Mouse (Mus musculus): ENCODE results near the gene Lrp2bp.

Lrp2bp gene

DNA sequence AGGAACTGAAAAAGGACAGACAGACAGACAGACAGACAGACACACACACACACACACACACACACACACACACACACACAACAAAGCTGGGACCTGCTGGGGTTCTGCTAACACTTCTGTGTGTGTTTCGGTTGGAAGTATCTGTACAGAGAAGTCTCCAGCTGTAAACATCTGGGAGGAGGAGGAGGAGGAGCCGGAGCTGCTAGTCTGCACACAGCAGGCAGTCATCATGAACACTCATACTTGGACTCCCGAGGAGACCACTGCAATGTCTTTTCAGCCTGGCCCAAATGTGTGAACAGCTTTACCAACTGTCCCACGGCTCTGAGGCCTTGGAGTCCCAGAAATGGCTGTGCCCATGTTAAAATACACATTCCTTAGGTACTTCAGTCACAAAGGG is 25.3 kb downstream of the Lrp2bp start:
- DNase-seq (ENCODE audit: low read depth, low spot score), result no peak

GRCm38 (mm10) chr8:46036217-46036616 is 37.1 kb downstream of the Lrp2bp start:
- DNase-seq (ENCODE audit: low read depth, low spot score), result no peak

- no peak for DNase-seq (ENCODE audit: low read depth, low spot score)
Observed at GRCm38 (mm10) chr8:46039666-46040065, 40.6 kb downstream of the Lrp2bp start.

- peak; percentile 31 for DNase-seq (ENCODE audit: low read depth, low spot score)
Observed at GRCm38 (mm10) chr8:46040260-46040659, 41.2 kb downstream of the Lrp2bp start.

DNA sequence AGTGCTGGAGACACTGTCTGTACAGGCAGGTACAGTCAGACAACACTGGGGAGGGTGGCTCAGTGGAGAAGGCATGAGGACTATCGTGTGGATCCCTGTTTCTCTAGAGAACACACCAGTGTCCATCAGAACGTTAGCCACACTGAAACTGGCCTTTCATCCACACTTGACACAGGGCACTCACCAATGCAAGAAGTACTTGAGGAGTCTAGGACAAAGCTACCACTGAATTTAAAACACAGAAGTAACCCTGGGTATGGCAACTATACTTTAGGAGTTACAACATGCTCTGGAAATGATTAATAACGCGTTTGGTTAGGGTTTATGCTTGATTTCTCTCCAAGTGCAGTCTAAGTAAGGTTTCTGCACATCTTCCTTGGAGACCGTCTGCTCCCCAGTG is 73.7 kb downstream of the Lrp2bp start:
- no peak for DNase-seq (ENCODE audit: low read depth, low spot score)

DNA sequence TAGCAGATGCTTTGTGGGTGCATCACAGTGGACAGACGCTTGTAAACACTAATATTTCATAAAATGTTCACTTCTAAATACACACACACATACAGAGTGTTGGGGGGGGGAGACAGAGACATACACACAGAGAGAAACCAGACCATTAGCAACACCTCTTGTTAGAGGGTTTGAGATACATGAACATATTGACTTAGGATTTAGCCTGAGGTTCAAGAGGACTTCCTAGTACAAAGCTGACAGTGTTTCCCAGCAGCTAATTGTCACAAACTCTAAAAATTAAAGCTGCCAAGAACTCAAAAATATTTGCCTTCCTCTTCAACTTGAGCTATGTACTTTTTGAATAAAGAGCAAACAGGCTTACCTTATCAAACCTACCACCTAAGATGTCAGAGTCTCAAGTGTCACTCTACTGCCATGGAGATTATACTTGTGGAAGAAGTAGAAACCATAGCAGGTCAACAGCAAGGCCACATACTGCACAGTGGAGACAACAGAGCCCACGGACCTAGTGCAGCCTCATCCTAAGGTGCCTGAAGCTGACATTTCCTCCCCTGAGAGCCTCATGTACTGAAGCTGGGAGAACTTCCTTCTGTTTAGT is 74.5 kb downstream of the Lrp2bp start:
- no peak for DNase-seq (ENCODE audit: low read depth, low spot score)

DNA sequence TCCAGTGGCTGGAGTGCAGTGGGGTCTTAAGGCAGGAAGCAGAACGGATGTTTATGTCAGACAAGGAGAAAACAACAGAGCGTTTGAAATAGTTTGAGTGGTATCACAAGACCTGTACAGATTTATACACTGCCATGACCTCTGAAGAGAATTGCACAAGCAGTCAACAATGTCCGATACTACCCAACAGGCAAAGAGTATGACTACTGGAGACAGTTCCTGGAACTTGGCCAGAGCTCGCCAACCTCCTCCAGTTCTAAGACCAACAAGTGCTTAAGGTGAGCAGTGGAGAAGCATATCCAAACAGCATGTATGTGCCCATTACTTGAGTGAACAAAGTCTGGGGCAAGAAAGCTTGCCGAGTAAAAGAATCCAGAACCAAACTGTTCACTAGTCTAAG is 76.1 kb downstream of the Lrp2bp start:
- no peak for DNase-seq (ENCODE audit: low read depth, low spot score)

- DNase-seq (ENCODE audit: low read depth, low spot score), result no peak
Observed at GRCm38 (mm10) chr8:46078866-46079265, 79.8 kb downstream of the Lrp2bp start.
